Mouse (Mus musculus) ovary, postnatal 10 days (tissue): ENCODE data around the gene Lhpp.

Experiments used
- DNase-seq: peaks from one replicate; pipeline ENCODE4 v3.0.0; 2022; ENCODE audit warnings: low spot score

Lhpp gene

DNA sequence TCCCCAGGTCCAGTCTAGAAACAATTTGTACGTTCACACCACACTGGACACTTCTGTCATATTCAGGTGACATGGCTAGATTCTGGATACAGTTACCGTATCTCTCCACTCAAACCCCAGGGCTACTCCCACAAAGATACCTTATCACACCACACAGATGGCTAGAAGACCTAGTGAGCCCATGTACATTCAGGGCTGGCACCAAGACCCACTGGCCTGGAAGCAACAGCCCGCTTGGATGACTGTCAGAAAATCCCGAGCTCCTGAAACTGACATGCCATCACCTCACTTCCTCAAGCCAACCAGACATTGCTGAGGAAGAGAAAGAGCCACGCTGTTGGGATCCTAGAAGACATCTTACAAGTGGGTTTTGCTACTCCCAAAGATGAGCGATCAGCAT, 128.4 kb downstream of the Lhpp start:
- no peak for DNase-seq

DNA sequence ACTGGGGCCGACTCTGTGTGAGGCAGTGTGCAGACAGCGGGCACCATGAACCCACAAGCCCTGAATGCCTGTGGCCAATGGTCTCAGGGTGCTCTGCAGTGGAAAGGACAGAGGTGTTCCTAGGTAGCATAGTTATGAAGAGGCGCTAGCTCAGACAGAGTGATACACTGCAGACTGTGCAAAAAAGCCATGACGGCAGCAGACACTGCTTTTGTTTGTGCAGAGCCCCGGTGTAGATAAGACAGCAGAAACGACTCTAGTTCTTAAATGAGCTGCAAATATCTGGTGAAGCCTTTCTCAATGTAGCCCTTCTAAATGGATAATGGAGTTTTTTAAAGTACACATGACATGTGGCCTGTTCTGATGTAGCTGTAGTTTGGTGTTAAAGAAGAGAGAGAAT, 129.4 kb downstream of the Lhpp start:
- no peak for DNase-seq

DNA sequence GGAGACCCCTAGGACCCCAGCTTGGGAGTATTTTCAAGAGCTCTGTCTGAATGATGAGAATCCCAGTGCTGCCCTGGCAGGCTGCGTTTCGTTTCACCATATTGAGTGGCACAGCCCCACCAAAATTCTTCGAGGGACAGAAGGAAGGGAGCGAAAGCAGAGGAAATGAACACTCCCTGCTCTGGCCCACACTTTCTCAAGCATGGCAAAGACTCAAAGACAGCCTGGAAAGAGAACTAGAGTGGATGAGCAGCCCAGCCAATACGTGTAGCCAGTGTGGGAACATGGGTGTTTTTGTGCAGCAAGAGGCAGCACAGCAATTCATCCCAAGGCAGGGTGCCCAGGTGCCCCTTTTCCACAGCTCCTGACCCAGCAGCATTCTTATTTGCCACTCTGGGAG, 132.5 kb downstream of the Lhpp start:
- DNase-seq = no peak

DNA sequence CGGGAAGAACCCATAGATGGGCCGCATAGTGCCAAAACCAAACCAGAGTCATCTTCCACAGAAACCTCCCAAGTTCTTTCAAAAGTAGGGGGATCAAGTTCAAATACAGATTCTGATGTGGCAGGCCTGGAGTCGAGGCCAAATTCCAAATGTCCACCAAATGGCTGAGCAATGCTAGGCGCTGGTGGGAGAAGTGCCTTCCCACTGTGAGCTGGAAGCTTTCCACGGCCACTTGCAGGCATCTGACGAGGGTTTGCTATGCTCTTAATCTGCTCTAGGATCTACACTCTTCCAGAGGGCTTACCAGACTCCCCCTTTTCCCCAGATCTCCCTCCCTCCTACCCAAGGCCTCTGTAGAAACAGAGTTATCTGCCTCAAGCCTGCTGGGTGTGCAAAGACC, 136.7 kb downstream of the Lhpp start:
- no peak for DNase-seq

DNA sequence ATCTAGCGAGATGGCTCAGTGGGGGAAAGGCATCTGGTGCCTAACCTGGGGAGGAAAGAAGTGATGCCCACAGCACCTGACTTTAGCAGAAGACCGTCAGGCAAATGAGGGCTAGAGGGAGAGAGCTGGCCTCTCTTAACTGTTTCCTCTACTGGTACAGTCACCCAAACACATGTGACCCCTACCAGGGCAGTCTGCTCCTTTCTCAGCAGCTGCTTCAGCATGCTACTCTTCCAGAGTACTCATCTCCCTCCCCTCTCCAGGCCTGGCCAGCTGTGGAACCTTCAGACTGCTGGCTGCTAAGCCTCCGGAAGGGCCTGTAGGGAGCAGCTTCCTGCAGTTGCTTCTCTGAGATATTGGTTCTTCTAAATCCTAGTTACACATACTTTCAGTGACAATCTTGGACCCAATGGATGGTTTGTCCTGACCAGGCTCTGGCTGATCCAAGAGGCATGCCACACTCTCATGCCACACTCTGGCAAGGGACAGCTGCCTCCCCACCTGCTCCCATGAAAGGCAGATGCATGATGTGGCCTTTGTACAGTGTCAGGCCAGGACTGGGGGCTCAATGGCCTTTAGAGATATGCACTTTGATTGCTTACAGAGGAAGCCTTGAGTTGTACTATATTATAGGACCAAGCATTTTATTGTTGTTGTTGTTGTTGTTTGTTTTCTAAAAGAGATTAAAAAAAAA, 137.8 kb downstream of the Lhpp start:
- no peak for DNase-seq

DNA sequence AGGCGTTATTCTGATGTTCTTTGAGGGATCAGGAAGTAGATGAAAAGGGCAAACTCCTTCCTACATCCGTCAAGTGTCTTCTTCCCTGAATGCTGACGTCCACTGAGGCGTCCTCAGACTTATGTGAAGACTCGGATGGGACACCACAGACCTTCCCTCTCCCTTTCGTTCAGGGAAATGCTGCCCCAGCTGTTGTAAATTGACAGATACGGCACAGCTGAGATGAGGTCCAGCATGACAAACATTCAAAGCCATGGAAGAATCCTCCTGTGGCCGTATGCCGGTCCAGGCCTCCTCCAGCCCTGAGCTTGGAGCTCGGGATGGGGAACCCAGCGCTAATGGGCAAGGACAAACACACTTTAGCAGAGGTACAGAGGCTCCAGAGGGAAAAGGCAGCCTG, 139.1 kb downstream of the Lhpp start:
- DNase-seq = no peak

DNA sequence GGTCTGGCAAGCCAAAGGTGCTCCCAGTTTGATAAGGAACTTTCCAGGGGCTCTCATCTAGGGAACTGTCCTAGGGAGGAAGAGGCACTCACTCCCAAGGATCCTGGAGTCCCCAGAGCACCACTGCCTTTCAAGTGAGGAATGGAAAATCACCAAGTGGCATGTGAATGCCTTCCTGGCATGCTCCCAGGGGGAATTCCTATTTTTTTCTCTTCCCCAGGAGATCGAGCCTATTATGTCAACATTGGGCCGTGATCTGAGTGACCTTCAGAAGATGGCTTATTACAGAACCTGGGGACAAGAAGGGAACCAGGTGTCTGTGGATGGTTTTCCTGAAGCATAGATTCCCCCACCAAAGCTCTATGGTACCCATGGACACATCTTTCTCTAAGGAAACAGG, 141.3 kb downstream of the Lhpp start:
- no peak for DNase-seq

DNA sequence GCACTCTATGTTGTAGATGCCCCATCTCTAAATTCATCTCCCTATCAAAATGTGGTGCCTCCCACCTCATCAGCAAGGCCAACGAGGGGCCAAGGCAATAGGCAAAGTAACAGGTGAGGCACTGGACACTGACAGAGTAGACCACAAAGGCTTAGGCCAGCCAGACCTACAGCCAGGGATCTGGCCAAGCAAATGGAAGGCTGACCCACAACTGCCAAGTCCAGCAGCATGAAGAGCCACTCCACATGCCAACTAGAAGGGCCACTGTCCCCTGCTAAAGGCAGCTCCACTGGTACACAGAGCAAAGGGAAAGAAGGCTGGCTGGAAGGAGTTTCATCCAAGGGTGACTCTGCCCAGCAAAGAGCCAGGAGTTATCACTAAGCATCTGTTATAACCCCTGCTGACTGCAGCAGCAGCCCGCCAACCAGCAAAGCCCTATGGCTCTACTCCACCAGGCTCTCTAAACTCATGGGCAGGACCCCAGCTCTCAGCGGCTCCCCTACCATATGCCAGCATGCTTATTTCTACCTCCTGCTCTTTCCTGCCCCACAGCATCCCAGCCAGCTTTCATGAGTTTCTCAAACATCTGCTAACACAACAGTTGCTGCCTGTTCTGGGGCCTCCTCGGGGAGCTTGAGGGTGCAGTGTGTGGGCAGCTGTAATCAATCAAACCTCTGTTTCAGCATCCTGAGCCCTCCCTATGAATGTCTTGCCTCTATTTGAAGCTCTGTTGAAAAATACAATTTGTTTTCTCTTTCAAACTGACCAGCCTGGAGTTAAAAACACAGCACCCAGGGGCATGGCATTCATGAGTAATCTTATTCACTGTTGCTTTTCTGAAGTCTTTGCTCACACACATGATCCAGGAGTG, 143.3 kb downstream of the Lhpp start:
- DNase-seq = no peak

DNA sequence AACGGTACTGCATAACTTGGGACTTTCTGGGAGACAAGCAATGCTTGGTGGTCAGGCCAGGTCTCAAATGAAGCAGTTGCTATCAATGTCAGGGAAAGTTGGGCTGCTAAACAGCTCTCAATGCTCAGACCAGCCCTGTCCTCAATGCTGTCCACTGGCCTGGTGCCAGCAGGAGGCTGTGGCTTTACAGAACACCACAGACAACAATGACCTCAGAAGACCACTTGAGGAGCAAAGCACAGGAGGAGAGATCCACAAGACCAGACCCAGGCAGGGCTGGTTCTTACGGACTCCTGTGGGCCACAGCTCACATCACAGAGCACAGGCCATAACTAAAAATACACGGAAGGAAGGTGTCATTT, 143.9 kb downstream of the Lhpp start:
- no peak for DNase-seq
